Mouse (Mus musculus): Measurements from ENCODE around the gene Slc6a13. TPM values are rescaled to one million over a fixed set of nuclear protein-coding genes. Genes with fewer than 3 reads are reported as not detected.
A peak's percentile ranks its signal among the peaks of the same experiment; 100 is the strongest.

Gene Slc6a13
- total RNA-seq, 2 experiments from 2014 or later = 3.5 to 3.9 TPM

DNA sequence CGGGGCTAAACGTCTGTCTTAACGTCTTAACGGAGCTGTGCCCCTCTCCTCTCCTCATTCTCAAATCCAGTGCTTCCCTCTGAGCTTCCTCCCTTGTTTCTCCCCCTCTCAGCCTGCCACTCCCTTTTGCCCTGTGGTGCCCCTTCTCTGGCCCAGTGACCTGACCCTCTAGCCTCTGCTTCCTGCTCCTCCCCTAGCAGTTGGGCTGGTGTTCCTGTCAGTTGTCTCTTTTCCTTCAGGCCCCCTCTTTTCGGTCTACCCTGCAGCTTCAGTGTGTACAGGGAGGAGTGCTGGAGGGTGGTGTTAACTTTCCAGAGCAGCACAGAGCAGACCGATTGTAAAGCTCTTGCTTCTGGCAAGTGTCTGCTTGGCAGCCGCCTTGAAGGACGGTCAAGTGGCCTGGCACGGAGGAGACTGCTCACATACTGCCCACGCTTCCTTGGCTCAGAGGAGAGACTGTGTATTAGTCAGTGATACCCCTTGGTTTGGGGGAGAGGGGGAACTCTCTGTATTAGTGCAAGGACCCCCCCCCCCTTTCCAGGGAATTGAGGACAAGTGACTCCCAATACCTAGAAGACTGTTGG, 26.6 kb downstream of the Slc6a13 start:
- peak; percentile 35 for ATAC-seq (replicated peaks; ENCODE audit: poor library complexity)

DNA sequence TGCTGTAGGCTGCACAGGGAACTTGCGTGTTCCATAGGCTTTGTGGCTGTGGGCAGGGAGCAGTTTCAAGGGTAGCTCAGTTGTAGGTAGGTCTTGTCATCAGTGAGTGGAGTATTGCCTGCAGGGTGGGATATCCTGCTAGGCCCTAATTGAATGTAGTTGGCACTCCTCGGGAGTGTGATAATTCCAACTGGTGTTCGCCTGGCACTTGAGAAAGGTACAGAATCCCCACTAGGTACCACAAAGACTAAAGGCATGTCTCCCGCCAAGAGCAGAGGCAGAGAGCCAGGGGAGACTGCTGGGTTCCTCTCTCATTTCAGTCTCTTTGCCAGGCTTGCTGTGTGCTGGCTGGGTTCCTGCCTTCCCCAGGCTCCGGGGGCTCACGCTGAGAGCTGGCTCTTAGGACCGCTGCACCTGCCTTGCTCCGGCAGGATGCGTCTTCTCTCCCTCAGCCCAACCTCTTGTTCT, 28.4 kb downstream of the Slc6a13 start:
- ATAC-seq (replicated peaks; ENCODE audit: poor library complexity) = no peak

DNA sequence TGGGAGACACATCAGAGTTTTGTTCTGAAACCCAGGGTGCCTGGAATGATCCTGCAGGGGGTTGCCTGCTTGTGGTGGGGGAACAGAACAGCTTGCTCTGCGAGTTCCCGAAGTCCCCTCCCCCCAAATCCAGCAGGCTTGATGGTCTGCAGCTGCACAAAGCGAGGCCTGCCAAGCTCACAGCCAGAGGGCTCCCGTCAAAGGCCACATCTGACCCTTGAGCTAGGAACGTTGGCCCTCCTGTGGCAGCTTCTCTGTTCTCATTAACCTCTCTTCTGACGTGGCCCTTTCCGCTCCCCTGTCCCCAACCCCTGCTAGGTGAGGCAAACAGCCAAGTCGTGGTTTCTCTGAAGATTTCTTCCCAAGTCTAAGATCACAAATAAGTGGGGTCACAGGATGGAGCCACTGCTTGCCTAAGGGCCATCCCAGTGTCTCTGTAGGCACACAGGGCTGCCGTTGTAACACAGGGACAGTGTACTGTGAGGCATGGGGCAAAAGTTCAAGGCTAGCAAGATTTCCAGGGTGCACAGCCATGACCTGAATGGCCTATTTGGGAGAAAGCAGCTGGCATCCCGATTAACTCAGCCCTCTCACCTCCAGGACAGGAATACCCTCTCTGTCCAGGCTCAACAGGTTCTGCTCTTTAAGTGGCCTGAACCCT, 30.0 kb downstream of the Slc6a13 start:
- no peak for ATAC-seq (replicated peaks; ENCODE audit: poor library complexity)

DNA sequence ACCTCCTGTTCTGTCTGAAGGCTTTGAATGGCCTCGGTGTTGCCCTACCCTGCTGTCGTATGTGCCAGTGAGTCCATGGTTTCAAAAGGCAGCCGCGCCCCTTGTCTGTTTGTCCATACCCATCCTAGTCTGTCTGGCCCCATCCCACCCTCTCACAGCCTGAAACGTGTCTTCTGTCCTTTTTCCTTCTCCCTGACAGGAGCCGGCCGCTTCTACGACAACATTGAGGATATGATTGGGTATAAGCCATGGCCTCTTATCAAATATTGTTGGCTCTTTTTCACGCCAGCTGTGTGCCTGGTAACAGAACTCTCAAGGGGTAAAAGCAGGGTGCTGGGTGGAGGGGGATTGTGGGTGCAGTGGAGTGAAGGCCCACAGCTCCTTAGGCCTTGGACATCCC, 35.8 kb downstream of the Slc6a13 start:
- ATAC-seq (replicated peaks; ENCODE audit: poor library complexity) = no peak

DNA sequence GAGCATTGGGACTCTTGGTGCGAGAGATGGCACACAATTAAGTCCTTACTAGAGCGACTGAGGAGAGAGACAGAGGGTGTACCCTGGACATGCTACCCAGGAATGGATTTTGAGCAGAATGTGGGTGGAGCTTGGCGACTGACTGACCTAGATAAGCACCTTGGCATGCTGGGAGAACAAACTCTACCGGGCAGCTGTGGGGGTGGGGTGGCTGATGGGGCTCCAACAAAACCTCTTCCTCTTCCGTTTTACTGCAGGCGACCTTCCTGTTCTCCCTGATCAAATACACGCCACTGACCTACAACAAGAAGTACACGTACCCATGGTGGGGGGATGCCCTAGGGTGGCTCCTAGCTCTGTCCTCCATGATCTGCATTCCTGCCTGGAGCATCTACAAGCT, 36.5 kb downstream of the Slc6a13 start:
- peak; percentile 72 for ATAC-seq (replicated peaks; ENCODE audit: poor library complexity)

DNA sequence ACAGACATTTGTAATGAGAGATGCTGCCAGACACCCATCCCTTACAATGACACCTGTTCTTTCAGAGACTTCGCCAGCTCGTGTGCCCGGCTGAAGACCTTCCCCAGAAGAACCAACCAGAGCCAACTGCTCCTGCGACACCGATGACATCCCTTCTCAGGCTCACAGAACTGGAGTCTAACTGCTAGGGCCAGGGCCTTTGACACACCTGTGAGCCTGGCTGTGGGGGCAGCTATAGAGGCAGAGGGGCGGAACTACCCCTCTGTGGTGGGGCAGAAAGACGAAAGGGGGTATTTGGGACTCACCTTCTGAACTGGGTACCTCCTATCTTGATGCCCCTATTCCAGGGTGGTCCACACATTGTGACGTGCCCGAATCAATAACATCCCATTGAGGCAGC, 37.2 kb downstream of the Slc6a13 start:
- no peak for ATAC-seq (replicated peaks; ENCODE audit: poor library complexity)

DNA sequence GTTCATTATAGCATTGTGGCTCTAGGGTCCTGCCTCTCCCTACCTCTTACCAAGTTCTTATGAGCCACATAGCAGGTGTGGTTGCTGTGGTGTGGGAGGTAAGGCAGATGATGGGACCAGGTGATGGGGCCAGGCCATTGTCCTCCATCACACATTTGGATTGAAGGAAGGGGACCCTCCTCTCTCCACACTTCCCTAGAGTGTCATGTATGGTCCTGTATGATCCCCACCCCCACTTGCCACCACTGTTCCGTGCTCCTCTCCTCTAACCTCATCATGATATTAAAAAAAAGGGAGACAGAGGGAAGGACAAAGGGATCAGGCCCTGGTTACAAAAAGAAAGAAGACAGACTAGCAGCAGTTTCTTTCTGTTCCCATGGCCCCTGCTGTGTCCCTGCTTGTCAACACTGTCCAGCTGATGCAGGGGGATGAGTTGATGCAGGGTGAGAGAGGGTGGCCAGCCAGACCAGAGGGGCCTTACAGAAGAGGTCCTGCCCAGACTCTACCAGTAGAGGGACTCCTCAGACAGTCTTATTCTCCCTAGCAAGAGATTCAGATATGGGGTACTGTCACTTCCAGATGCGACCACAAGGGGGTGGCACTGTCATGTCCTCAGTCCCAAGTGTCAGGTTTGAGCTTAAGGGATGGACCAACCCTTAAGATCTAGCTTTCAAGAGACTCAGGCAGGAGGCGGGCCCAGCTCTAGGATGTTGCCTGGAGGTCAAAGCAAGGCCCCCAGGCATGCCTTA, 37.9 kb downstream of the Slc6a13 start:
- peak; percentile 76 for ATAC-seq (replicated peaks; ENCODE audit: poor library complexity)

DNA sequence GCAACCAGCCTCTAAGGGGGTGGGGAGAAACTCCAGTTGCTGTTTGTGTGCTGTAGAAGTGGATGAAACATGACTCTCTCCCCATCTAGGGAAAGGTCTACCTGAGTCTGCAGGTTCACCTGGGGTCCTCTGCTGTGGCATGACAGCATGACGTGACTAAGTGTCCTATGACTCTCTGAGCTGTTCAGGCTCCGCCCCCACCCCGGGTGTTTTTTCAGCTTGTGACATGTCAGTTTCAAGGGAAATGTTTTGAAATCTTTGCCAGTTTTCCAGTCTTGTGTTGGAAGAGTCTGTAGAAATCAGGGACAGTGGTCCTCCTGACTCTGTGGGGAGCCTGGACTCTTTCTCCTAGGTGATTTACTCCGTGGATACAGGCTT, 38.5 kb downstream of the Slc6a13 start:
- no peak for ATAC-seq (replicated peaks; ENCODE audit: poor library complexity)

DNA sequence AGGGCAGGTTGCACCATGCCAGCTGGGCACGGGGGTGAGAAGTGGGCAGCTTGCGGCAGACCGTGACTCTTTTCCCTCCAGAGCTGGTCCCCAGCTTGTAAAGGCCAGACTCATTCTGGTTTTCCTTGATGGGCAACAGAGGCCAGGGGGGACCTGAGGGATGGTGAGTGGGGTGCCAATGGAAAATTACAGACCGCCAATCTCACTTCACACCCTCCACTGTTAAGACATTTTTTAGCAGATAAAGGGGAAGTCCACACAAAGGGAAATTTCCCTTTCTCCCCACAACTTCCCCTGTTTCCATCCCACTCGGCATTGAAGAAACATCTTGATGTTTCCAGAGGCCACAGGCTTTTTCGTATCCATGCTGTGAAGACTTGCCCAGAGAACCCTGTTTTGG, 41.6 kb downstream of the Slc6a13 start:
- ATAC-seq (replicated peaks; ENCODE audit: poor library complexity) = peak; percentile 47

DNA sequence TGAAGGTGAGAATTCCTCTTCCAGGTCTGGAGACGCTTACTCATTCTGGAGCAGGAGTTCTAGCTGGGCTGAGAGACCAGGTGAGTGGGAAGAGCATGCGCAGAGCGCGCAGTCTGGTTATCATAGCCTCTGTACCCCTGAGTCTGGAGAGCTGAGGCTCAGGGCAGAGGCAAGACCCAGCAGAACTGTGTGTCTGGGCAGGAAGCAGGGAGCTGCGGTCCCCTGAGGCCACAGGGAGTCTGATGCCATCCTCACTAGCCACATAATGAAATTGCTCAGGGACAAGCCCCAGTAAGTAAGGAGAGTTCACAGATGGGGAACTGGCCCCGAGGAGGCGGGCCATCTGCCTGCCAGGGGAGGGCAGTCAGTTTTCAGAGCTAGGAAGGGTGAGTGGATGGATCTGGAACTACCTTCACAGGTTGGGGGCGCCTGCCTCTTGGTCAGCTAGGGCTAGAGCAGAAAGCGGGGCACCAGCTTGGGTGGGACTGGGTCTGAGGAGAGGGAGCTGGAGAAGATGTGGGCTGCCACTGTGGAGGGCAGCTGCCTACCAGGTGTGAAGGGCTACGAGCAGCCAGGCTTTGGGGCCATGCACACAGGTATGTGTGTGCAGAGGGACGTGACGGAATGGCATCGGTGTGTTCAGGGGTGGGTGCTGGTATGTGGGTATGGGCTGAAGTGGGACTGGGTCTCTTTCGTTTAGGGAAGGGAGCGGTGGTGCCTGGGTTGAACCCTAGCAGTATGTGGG, 43.2 kb downstream of the Slc6a13 start, which contains the start of gene Slc6a12:
Gene Slc6a12, plus strand, starts transcription at position 51 of the 745 bp plus-strand sequence.
- peak; percentile 76 for ATAC-seq (replicated peaks; ENCODE audit: poor library complexity)

DNA sequence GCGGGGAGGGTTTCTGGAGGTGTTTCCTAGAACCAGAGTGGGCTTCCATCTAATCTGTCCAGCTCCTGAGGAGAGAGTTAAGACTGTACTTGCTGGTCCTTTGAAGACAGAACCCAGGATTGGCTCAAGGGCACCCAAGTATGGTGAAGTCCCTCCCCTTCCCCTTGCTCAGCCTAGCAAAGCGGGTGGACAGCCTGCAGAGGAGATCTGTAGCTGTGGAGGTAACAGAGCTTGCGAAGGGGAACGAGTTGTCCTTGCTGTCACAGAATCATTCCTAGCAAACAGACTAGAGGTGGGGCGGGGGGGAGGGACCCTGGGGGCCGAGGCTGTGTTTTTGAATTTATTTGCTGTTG, 43.7 kb downstream of the Slc6a13 start:
- no peak for ATAC-seq (replicated peaks; ENCODE audit: poor library complexity)

DNA sequence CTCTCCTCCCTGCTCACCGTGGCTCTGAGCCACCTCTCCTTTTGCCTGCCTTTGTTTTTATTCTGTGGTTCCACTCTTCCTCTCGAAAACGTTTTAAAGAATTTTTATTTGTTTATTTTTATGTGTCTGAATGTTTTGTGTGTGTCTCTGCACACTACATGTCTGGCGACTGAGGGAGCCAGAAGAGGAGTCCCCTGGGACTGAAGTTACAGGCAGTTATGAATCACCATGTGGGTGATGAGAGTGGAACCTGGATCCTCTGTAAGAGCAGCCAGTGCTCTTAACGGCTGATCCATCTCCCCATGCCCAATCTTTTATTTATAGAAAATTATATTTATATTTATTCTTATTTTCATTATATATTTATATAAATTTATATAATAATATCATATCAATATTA, 44.3 kb downstream of the Slc6a13 start:
- no peak for ATAC-seq (replicated peaks; ENCODE audit: poor library complexity)

DNA sequence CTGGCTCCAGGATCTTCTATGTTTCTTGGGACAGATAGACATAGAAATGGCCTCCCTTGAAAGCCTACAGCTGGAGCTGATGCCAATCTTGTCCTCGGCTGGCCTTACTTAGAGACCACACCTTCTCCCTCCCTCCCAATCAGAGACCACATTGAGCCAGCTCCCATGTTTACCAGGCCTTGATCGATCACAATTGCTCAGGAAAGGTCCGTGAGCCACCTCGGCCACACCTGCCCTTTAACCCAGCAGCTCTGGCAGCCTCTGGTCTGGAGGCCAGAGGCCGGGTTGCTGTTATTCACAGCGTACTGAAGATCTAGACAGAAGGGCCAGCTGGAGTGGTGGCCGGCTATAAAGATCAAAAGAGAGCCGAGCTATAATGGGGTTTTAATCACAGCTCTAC, 46.4 kb downstream of the Slc6a13 start:
- no peak for ATAC-seq (replicated peaks; ENCODE audit: poor library complexity)

DNA sequence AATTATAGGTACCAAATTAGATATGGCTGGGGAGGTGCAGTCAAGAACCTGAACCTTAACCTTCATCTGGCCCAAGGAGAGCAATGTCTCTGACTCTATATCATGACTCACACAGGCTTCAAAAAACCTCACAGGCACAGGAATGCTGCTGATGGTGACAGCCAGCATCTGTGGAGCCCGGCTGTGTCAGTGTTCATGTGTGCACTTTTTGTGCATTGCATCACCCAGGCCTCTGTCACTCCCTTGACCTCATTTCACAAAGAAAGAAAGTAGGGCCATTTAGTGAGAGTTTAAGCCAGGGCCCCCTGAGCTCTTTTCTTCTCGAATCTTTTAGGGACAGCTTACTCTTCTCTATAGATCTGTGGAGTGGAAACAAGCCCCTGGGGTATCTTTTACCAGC, 52.2 kb downstream of the Slc6a13 start:
- ATAC-seq (replicated peaks; ENCODE audit: poor library complexity) = no peak

DNA sequence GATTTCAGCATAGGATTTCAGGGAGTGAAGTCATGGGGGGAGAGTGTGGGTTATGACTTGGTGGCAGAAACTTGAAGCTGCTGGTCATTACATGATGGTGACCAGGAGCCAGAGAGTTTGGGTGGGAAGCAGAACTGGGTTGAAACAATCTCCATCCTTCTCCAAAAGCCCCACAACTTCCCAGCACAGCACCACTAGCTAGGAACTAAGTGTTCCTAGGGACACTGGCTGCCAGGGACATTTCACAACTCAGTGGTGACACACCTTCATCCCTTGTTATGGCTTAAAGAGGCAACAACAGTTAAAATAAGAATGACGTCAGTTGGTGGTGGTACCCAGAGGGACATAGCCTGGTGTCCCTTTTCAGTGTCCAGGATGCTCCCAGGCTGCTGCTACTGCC, 56.0 kb downstream of the Slc6a13 start:
- no peak for ATAC-seq (replicated peaks; ENCODE audit: poor library complexity)

DNA sequence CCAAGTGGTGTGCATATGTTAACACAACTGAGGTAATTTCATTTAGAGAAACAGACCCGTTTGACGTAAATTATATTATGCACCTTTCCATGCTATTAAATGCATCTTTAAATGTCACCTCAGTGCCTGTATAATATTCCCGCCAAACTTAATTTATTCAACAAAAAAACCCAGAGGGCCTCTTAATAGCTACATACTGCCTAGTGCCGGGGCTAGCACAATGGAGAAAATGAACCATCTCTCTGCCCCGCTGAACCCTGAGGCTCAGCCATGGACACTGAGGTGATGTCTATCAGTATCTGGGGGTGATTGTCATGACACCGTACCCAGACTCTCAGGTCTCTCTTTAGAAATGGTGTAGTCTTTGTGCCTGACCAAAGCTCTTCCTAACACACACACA, 57.2 kb downstream of the Slc6a13 start:
- no peak for ATAC-seq (replicated peaks; ENCODE audit: poor library complexity)

DNA sequence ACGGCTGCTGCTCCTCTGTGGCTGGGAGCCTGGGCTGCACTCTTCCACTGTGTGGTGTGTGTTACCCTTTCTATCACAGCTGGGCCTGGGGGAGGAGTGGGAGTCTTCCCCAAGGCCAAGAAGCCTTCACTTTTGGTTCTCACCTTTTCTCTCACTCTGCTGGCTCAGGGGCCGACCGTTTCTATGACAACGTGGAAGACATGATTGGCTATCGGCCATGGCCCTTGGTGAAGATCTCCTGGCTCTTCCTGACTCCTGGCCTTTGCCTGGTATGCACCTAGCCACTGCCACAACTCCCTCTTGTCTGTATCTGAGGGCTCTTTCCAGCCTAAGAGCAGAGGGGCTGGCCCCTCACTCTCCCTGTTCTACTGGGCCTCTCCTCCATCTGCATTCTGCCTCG, 63.0 kb downstream of the Slc6a13 start:
- ATAC-seq (replicated peaks; ENCODE audit: poor library complexity) = no peak

DNA sequence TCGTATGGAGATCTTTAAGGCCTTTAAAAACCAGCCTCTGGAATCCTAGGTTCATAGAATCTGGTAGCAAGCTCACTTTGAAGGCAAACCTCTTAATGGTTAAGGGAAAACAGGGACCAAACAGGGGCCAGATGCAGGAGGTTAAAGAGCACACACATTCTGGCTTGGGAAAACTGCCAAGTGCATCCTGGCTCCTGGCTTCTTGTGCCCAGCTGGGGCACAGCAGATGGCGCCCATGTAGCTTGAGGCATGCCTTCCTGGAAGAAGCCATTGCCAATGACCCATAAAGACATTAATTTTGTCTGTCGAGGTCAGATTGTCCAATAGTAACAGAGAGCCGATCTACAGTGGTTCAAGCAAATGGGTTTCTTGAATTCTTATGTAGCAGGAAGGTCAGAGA, 63.9 kb downstream of the Slc6a13 start:
- no peak for ATAC-seq (replicated peaks; ENCODE audit: poor library complexity)

DNA sequence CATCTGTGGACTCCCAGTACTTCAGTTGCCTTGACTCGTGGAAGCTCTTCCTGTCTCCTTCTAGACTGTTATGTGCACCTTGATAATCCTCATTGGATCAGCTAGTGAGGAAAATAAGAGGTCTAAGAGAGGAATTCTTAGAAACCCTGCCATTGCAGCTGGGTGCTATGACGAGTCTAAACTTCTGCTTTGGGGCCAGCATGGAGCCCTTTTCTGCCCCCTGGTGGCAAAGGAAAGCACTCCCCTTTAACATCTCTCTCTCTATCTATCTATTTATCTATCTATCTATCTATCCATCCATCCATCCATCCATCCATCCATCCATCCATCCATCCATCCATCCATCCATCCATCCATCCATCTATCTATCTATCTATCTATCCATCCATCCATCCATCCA, 66.5 kb downstream of the Slc6a13 start:
- ATAC-seq (replicated peaks; ENCODE audit: poor library complexity) = peak; percentile 85

DNA sequence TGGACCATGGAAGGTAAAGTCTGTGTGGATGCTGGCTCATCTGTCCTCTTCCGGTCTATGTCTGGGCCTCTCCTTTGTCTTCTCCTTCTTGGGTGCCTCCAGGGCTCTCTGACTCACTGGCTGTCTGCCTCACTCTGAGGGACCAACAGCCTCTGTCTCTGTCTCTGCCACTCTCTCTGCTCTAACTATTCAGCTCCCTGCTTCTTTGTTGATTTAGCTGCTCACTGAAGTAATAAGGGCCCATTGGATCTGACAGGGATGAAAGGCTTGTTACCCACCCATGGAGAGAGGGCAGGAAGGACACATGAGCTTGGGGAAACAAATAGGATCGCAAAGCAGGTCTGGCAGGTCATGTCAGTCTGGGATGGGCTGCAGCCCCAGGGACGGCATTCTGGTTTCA, 67.1 kb downstream of the Slc6a13 start:
- ATAC-seq (replicated peaks; ENCODE audit: poor library complexity) = no peak

DNA sequence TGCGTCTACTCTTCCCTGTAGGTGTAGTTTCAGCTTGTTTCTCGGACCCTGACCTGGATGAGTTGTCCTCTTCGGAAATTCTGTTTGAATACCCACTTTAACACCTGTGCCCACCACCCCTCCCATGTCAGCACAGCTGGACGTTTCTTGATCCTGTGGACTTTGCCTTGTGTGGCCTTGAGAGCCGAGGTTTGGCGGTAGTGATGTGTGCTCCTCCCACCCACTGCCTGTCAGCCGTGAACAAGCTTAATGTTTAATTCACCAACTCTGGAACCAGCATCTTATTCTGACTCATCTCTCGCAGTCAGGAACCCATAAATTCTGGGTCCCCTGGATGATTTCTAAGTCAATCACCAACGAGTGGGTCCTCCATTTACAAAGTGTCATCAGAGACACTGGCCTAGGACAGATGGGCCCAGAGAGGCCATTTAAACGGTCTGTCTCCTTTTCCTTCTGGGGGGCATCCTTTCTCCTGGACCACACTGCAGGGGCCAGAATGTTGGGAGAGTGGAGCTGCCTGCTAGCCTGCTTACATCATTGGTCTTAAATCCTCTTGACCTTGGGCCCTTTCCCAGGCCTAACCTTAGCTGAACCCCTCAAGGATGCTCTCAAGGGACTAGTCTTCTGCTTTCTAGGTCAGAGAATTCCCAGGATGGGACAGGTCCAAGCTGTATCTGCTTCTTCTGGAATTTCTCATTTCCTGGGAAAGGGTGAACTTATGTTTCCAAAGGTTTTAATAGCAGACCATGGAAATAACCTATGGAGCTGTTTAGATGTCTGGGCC, 71.4 kb downstream of the Slc6a13 start:
- ATAC-seq (replicated peaks; ENCODE audit: poor library complexity) = no peak
